Mouse (Mus musculus) liver, postnatal 0 days (tissue): ENCODE measurements around the gene Rgl1.

Source experiments
- CTCF ChIP-seq: sonication (generic); IDR thresholded peaks from 2 replicates; pipeline ENCODE4 v1.5.1; 2016; ENCODE audit warnings: antibody characterized with exemption, low read depth
- EP300 ChIP-seq: IDR thresholded peaks from 2 replicates; pipeline ENCODE4 v1.6.1; 2016; ENCODE audit warnings: antibody characterized with exemption, low read depth, mild to moderate bottlenecking

GRCm38 (mm10) chr1:152767749-152768488 lies 1.8 kb upstream of the Rgl1 start:
- TF ChIP-seq CTCF = peak; percentile 87
- TF ChIP-seq EP300 = no peak
